12 mouse cellular contexts compared by ENCODE assay signal in the genomic region with DNA sequence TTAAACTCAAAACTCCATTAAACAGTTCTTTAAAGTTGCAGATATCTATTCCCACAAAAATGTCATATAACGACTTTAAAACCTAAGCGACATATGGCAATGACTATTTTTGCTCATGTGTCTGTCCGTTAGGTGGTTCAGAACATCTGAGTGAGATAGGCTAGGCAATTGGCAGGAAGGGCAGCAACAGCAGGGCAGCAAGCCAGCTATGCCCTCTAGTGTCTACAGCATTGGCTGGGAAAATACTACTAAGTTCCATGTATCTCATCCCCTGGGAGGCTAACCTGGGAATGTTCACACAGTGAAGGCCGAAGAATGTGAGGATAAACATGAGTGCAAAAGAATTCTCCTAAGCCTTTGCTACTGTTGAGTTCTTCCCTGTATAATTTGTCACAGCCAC.
DNase-seq lines count a peak whose midpoint lies in the region; ATAC-seq and TF ChIP-seq lines count a peak whose summit lies in the region.
"Had no signal": no experiment of that assay in that cellular context is flagged by ENCODE, and none has a peak within 500 bp of the region (broad histone marks: within the 10 kb centered on the region; RNA-seq: fewer than 3 reads in every experiment).

No protein-coding gene starts in this region.

- H3K4me2 ChIP-seq in heart, embryonic 11.5 days = no peak overlapping the region
- H3K4me2 ChIP-seq in neural tube, embryonic 15.5 days = no peak overlapping the region
- H3K4me2 ChIP-seq: hindbrain, embryonic 12.5 days had no signal

- TF ChIP-seq CTCF in testis, adult 2 months (IDR thresholded peaks at IDR 0.05; ENCODE audit: control insufficient read depth, insufficient read depth, insufficient replicate concordance, low read depth, low read length) = peak; percentile 22; the same call in 1 of the 2 replicates

- intact Hi-C loops in heart, postnatal 10 days (cut with DNase I) = no loop called here

- no peak for ATAC-seq in heart, embryonic 11.5 days (replicated peaks; ENCODE audit: insufficient number of reproducible peaks, low FRiP score, low TSS enrichment)
- ATAC-seq in megakaryocyte, adult 5-6 weeks (ENCODE audit: poor library complexity, severe bottlenecking) = no peak
- no peak for ATAC-seq in neural tube, embryonic 15.5 days (ENCODE audit: low FRiP score)

- TF ChIP-seq POLR2A in testis, adult 2 months (IDR thresholded peaks at IDR 0.05; ENCODE audit: control insufficient read depth, low read depth, low read length) = no peak

- no peak overlapping the region for H3K9ac ChIP-seq in heart, embryonic 11.5 days (ENCODE audit: low read depth, low read length)
- no peak overlapping the region for H3K9ac ChIP-seq in neural tube, embryonic 15.5 days (replicated peaks)
- H3K9ac ChIP-seq: hindbrain, embryonic 12.5 days; liver, embryonic 14.5 days had no signal

- no peaks in the 10 kb centered on the region for H3K36me3 ChIP-seq in heart, embryonic 11.5 days (ENCODE audit: control insufficient read depth, insufficient read depth, low read length)
- H3K36me3 ChIP-seq in testis, adult 2 months (ENCODE audit: control insufficient read depth, insufficient read depth, low read length) = no peaks in the 10 kb centered on the region
- no peaks in the 10 kb centered on the region for H3K36me3 ChIP-seq in neural tube, embryonic 15.5 days
- H3K36me3 ChIP-seq: hindbrain, embryonic 12.5 days had no signal

- H3K9me3 ChIP-seq in heart, embryonic 11.5 days (replicated peaks; ENCODE audit: control insufficient read depth, low read length) = no peaks in the 10 kb centered on the region
- H3K9me3 ChIP-seq in neural tube, embryonic 15.5 days (replicated peaks) = no peaks in the 10 kb centered on the region
- H3K9me3 ChIP-seq: hindbrain, embryonic 12.5 days had no signal

- H3K4me1 ChIP-seq in heart, embryonic 11.5 days (ENCODE audit: control insufficient read depth, insufficient read depth, low read length) = no peaks in the 10 kb centered on the region
- H3K4me1 ChIP-seq in testis, adult 2 months (ENCODE audit: control insufficient read depth, insufficient read depth, low read length) = no peaks in the 10 kb centered on the region
- H3K4me1 ChIP-seq in neural tube, embryonic 15.5 days = no peaks in the 10 kb centered on the region
- H3K4me1 ChIP-seq: hindbrain, embryonic 12.5 days had no signal

- H3K27me3 ChIP-seq in heart, embryonic 11.5 days (ENCODE audit: control insufficient read depth, insufficient read depth, low read length) = no peaks in the 10 kb centered on the region
- no peaks in the 10 kb centered on the region for H3K27me3 ChIP-seq in testis, adult 2 months (ENCODE audit: control insufficient read depth, insufficient read depth, low read length)
- H3K27me3 ChIP-seq in neural tube, embryonic 15.5 days (replicated peaks) = no peaks in the 10 kb centered on the region
- H3K27me3 ChIP-seq: hindbrain, embryonic 12.5 days had no signal

- no peak overlapping the region for H3K4me3 ChIP-seq in heart, embryonic 11.5 days (ENCODE audit: low read depth, low read length)
- no peak overlapping the region for H3K4me3 ChIP-seq in testis, adult 2 months (ENCODE audit: control insufficient read depth, low read depth, low read length)
- H3K4me3 ChIP-seq in neural tube, embryonic 15.5 days (replicated peaks) = no peak overlapping the region
- H3K4me3 ChIP-seq: erythroblast, embryonic 14.5 days; hindbrain, embryonic 12.5 days had no signal

- peak; percentile 53 for DNase-seq in adrenal gland, postnatal 10 days
- DNase-seq in adrenal gland, postnatal 4 days (ENCODE audit: low spot score in 2 of 2) = no peak
- DNase-seq in heart, postnatal 10 days = peak; percentile 28 to 32
- no peak for DNase-seq in testis, postnatal 14 days (ENCODE audit: low spot score)
- DNase-seq: thymus, adult 2 months had no signal

- WGBS in heart, embryonic 11.5 days (ENCODE audit: insufficient replicate concordance) = 65% methylated on average over 4 of the region's 4 CpGs
- WGBS in neural tube, embryonic 15.5 days = 89% methylated on average over 4 of the region's 4 CpGs

- H3K27ac ChIP-seq in heart, embryonic 11.5 days (ENCODE audit: low read depth, low read length) = no peak overlapping the region
- H3K27ac ChIP-seq in testis, adult 2 months (ENCODE audit: control insufficient read depth, insufficient read depth, low read depth, low read length) = no peak overlapping the region
- no peak overlapping the region for H3K27ac ChIP-seq in neural tube, embryonic 15.5 days (replicated peaks)
- H3K27ac ChIP-seq: hindbrain, embryonic 12.5 days; liver, embryonic 14.5 days had no signal

Comparison
In these comparisons a context has a peak if more than half of its experiments do, and no peak if none do; other contexts are left out.
1. DNase-seq: peak in adrenal gland, postnatal 10 days (single experiment) and heart, postnatal 10 days (2 of 2); none in adrenal gland, postnatal 4 days (0 of 2) and testis, postnatal 14 days (single experiment).